Mouse (Mus musculus): ENCODE results near the gene Rps6ka4.

DNA sequence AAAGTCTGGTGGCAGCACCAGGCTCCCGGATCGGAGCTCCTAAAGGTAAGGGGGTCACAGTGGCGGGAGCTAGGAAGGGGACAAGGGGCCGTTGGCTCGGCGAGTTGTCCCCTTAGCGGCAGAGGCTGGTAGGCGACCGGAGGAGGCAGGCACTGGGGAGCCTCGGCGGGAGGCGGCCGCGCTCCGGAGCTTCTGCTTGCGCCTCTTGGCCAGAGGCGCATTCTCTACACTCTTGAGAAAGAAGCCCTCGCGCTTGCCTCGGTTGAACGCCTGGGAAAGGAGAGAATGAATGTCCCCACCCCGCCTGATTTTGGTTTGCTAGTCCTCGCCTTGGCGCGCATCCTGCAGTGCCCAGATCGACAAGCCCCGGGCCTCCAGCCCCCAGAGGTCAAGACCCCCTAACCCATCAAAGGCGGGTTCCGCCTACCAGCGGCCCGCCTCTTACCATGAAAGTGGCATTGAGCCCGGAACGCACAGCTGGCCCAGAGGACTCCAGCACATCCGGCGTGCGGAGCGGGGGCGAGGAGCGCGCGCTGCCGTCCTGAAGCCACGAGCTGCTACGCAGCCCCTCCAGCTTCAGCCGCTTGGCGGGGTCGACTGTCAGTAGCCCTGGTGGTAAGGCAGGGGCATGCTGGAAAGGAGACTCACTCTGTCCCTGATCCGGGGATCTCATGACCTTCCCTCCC is 10.4 kb downstream of the Rps6ka4 start:
- TF ChIP-seq GATA1 (IDR thresholded peaks at IDR 0.05; ENCODE audit: low read length), result no peak
- TF ChIP-seq TAL1 (IDR thresholded peaks at IDR 0.05; ENCODE audit: low read length), result no peak
